Mouse (Mus musculus) lung, embryonic 14.5 days (tissue): ENCODE results near the gene Zbtb18. TPM values are rescaled to one million over a fixed set of nuclear protein-coding genes. Genes with fewer than 3 reads are reported as not detected.

Experiments
- ATAC-seq: fragments of 200-750 bp; cut with Nextera tagmentation; 2 replicates; pipeline ENCODE4 v1.8.0; 2017; ENCODE audit warnings: mild to moderate bottlenecking, moderate TSS enrichment, moderate library complexity; ENCODE audit not compliant: insufficient read depth
- DNase-seq: peaks from one replicate; pipeline ENCODE4 v3.0.0-alpha.2; 2015
- H3K27ac ChIP-seq: fragments of 300-500 bp; sonication (generic); 2 replicates; pipeline ENCODE4 v1.5.1; 2014; ENCODE audit warnings: low read depth, mild to moderate bottlenecking, moderate library complexity
- H3K27me3 ChIP-seq: fragments of 300-500 bp; sonication (generic); 2 replicates; pipeline ENCODE4 v1.6.1; 2014; ENCODE audit warnings: low read length, control low read depth; ENCODE audit not compliant: insufficient read depth
- H3K36me3 ChIP-seq: fragments of 300-500 bp; sonication (generic); 2 replicates; pipeline ENCODE4 v1.6.1; 2014; ENCODE audit warnings: control low read depth; ENCODE audit not compliant: insufficient read depth
- H3K4me1 ChIP-seq: fragments of 300-500 bp; sonication (generic); 2 replicates; pipeline ENCODE4 v1.6.1; 2014; ENCODE audit warnings: antibody characterized with exemption, control low read depth; ENCODE audit not compliant: insufficient read depth
- H3K4me2 ChIP-seq: fragments of 300-500 bp; sonication (generic); 2 replicates; pipeline ENCODE4 v1.6.1; 2014; ENCODE audit warnings: mild to moderate bottlenecking
- H3K4me3 ChIP-seq: fragments of 300-500 bp; sonication (generic); 2 replicates; pipeline ENCODE4 v1.5.1; 2014; ENCODE audit warnings: low read depth, low read length
- H3K9ac ChIP-seq: fragments of 300-500 bp; sonication (generic); 2 replicates; pipeline ENCODE4 v1.6.1; 2014
- H3K9me3 ChIP-seq: fragments of 300-500 bp; sonication (generic); 2 replicates; pipeline ENCODE4 v1.6.1; 2016; ENCODE audit warnings: low read depth, low read length, control low read depth
- CTCF ChIP-seq: IDR thresholded peaks from 2 replicates; pipeline ENCODE4 v1.5.1; 2016; ENCODE audit warnings: antibody characterized with exemption, low read depth
- WGBS: fragments of 180-500 bp; shearing (Covaris S2); extraction: QIAGEN DNeasy Blood & Tissue Kit; methylation state at CpG from one replicate; pipeline ENCODE4 v1.1.7; 2014; 5-methylcytosine and 5-hydroxymethylcytosine counted together
- polyA plus RNA-seq: library from polyadenylated mRNA; unstranded; fragments of >200 nt; fragmentation: Nextera tagmentation; extraction: Ambion mirVana; gene quantifications from 2 replicates; pipeline ENCODE4 v1.2.1, GENCODE M21; 2014

Zbtb18 gene
- polyA plus RNA-seq, 1 experiment from 2014 or later: 2.1 TPM

DNA sequence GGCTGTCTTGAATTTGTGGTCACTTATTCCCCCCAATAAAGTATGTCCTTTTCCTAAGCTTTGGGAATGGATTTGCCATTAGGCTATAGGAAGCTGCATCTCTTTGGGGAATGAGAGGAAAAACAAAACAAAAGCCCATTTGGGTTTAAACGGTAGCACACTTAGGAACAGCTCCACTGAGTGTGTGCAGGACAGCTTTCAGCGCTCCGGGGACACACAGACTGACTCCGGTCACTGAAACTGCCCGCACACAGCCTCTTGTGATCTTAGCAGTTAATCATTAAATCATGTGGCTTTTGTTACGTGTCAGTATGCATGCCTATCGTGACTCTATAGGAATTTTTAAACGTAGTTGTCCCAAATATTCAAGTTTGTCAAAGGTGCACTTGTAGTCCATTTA, 11.7 kb downstream of the Zbtb18 start:
- 44% methylated on average over 8 of the region's 8 CpGs for WGBS
- no peak overlapping the region for H3K9ac ChIP-seq
- H3K4me3 ChIP-seq: no peak overlapping the region
- ATAC-seq (peak; percentile 73; the same call in 1 of the 2 replicates), DNase-seq (peak; percentile 58)
- peaks cover 5% of the 10 kb centered on the region; the same call in 1 of the 2 replicates for H3K36me3 ChIP-seq
- no peak for TF ChIP-seq CTCF
- no peaks in the 10 kb centered on the region for H3K4me1 ChIP-seq
- no peaks in the 10 kb centered on the region for H3K27me3 ChIP-seq
- H3K9me3 ChIP-seq: no peaks in the 10 kb centered on the region
- no peak overlapping the region for H3K27ac ChIP-seq
- peak overlapping the region; percentile 29; the same call in 1 of the 2 replicates for H3K4me2 ChIP-seq

DNA sequence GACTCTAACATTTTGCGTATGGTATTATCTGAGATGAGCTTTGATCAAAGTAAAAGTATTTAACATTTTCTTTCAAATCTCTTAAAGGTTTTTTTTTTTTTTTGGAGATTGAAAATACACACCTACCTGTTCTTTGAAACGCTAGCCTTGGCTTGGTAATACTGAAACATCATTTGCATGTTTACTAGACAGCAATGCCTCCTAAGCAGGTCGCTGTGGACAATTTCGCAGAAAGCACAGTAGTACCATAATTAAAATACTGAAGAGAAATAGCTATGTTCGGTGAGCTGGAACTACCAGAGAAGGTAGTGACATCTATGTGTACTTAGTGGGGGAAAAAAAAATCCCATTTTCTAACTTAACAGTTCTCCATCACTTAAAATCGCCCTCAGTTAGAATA, 12.3 kb downstream of the Zbtb18 start:
- H3K9me3 ChIP-seq: no peaks in the 10 kb centered on the region
- no peak overlapping the region for H3K9ac ChIP-seq
- no peak for DNase-seq
- no peak overlapping the region for H3K27ac ChIP-seq
- no peak for TF ChIP-seq CTCF
- no peaks in the 10 kb centered on the region for H3K27me3 ChIP-seq
- H3K4me1 ChIP-seq: no peaks in the 10 kb centered on the region
- H3K36me3 ChIP-seq: no peaks in the 10 kb centered on the region
- H3K4me2 ChIP-seq: no peak overlapping the region
- 78% methylated on average over 6 of the region's 6 CpGs for WGBS
- no peak overlapping the region for H3K4me3 ChIP-seq
- ATAC-seq: no peak

DNA sequence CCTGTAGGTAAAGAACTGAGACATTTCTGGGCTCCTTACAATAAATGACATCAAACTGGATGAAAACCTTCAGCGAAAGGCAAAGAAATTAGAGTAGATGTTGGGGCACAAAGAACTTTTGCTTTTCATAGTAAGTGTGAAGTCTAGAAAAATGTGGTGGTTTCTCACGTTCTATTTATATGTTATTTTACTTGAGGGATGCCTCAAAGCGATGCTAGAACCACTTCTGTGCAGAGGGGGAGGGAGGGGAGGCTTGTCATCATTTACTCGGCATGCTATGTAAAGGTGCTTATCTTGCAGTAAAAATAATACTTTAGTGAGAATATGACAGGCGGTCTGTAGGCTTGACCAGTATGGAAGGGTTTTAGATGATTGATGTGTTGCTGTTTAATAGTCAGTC, 13.3 kb downstream of the Zbtb18 start:
- Histone ChIP-seq H3K36me3 (no peaks in the 10 kb centered on the region), H3K27ac (no peak overlapping the region), H3K4me3 (no peak overlapping the region), H3K9ac (no peak overlapping the region), H3K4me2 (no peak overlapping the region), H3K9me3 (no peaks in the 10 kb centered on the region), H3K4me1 (no peaks in the 10 kb centered on the region), H3K27me3 (no peaks in the 10 kb centered on the region)
- no peak for DNase-seq
- no peak for TF ChIP-seq CTCF
- no peak for ATAC-seq
- 74% methylated on average over 5 of the region's 5 CpGs for WGBS

DNA sequence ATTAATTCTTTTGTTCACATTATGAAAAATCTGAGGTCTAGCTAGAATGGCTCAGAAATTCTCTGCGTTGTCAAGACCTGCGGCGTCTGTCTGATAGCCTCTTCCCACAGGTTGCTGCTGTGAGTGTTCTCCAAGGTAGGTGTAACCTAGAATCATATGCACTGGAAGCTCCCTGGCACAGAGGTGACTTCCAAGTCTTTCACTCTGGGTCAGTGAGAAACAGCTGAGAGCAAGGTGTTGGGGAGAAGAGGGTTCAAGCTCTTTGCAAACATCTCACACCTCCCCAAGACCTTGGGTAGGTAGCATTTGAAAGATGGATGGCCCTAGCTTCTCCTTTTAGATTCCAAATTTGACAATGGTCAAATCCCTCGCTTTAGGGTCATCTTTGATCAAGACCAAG, 14.1 kb downstream of the Zbtb18 start:
- no peak for ATAC-seq
- H3K9me3 ChIP-seq: no peaks in the 10 kb centered on the region
- H3K27ac ChIP-seq: no peak overlapping the region
- no peaks in the 10 kb centered on the region for H3K27me3 ChIP-seq
- no peak for DNase-seq
- WGBS: 78% methylated on average over 4 of the region's 4 CpGs
- H3K9ac ChIP-seq: no peak overlapping the region
- no peak for TF ChIP-seq CTCF
- H3K36me3 ChIP-seq: no peaks in the 10 kb centered on the region
- H3K4me1 ChIP-seq: no peaks in the 10 kb centered on the region
- H3K4me2 ChIP-seq: no peak overlapping the region
- H3K4me3 ChIP-seq: no peak overlapping the region

DNA sequence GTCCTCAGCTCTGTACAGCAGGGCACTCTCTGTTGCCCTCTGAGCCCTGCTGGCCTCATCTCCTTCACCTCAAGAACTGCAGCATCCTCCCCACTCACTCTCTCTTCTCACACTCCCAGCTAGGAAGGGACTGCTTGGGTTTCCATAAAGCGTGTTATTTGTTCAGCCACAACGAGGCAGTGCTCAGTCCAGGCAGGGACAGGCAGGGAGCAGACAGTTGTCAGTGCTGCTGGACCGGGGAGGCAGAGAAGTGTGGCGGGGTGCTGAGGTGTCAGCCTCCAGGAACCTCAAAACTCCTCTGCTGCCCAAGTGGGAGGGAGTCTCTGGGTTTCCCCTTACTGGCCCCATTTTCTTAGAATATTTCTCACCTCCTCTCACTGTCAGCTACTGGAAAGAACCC, 14.6 kb downstream of the Zbtb18 start:
- no peaks in the 10 kb centered on the region for H3K27me3 ChIP-seq
- TF ChIP-seq CTCF: no peak
- no peak overlapping the region for H3K27ac ChIP-seq
- H3K9me3 ChIP-seq: no peaks in the 10 kb centered on the region
- H3K4me3 ChIP-seq: no peak overlapping the region
- no peak for DNase-seq
- ATAC-seq: no peak
- 33% methylated on average over 4 of the region's 4 CpGs for WGBS
- H3K4me1 ChIP-seq: no peaks in the 10 kb centered on the region
- H3K9ac ChIP-seq: no peak overlapping the region
- H3K36me3 ChIP-seq: no peaks in the 10 kb centered on the region
- H3K4me2 ChIP-seq: no peak overlapping the region

DNA sequence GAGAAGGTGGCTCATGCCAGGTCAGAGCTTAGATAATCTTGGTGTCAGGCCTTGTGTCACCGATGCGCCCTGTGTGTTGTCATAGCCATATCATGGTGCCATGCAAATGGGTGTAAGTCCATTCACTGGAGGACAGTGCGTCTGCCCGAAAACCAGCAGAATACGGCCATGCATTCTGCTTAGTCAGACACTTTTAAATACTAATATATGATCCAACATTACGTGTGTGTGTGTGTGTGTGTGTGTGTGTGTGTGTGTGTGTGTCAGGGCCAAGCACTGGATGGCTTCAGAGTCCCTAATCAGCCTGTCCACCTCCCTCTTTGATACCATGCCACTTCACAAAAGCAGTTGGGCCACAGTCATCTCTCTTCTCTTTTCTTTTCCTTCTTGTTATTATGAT, 15.8 kb downstream of the Zbtb18 start:
- 74% methylated on average over 6 of the region's 6 CpGs for WGBS
- TF ChIP-seq CTCF: no peak
- Histone ChIP-seq H3K9ac (no peak overlapping the region), H3K36me3 (no peaks in the 10 kb centered on the region), H3K9me3 (no peaks in the 10 kb centered on the region), H3K4me3 (no peak overlapping the region), H3K4me2 (no peak overlapping the region), H3K4me1 (no peaks in the 10 kb centered on the region), H3K27me3 (no peaks in the 10 kb centered on the region), H3K27ac (no peak overlapping the region)
- ATAC-seq (no peak), DNase-seq (no peak)

DNA sequence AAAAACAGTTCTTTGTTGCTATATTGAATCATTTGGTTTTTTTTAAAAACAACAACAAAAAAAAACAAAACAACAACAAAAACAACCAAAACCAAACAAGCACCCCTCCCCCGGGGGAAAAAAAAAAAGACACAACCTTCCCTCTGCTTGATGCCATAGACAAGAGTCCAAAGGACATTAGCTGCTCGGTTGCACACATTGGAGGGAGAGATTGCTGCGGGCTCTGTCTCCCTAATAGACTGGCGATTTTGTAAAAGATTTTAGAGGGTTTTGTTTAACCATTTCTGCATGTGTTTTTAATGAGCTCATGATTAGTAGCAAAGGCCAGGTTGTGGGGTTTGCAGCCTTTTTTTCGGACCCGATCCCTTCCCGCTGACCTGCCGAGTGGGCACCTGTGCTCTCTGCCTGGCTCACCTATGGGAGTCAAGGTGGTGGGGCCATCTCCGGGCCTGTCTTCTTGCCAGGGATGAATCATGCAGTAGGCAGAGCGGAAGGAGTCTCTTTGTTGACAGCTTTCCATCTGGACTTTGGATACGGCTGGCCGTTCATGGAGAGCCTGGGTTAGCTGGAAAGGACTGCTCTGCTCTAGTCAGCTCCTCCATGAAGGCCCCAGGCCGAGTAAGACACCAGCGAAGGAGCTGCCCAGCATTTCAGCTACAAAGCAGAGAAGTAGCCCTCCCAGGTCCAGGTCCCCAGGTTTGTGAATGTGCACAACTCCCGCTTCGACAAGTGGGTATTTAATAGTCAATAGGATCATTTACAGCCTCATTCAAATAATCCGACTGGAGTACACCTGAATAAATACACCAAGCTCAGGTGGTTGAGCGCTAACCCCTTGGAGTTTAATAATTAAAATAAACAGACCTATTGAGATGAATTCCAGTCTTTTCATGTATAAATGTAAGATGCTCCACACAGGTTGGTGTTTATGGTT, 16.6 kb downstream of the Zbtb18 start:
- Histone ChIP-seq H3K4me2 (no peak overlapping the region; the same call in 1 of the 2 replicates), H3K4me1 (no peaks in the 10 kb centered on the region), H3K4me3 (no peak overlapping the region), H3K9me3 (no peaks in the 10 kb centered on the region), H3K27me3 (no peaks in the 10 kb centered on the region), H3K9ac (no peak overlapping the region), H3K36me3 (no peaks in the 10 kb centered on the region), H3K27ac (no peak overlapping the region; the same call in 1 of the 2 replicates)
- DNase-seq (peak; percentile 32), ATAC-seq (peak; percentile 57; the same call in 1 of the 2 replicates)
- 65% methylated on average over 18 of the region's 18 CpGs for WGBS
- no peak for TF ChIP-seq CTCF
